Mouse (Mus musculus) hindbrain, postnatal 0 days (tissue): ENCODE data around the gene Irf8. TPM values are rescaled to one million over a fixed set of nuclear protein-coding genes. Genes with fewer than 3 reads are reported as not detected.

Experiments
- ATAC-seq: fragments of 200-750 bp; cut with Nextera tagmentation; 2 replicates; pipeline ENCODE4 v1.8.0; 2017; ENCODE audit warnings: mild to moderate bottlenecking, moderate TSS enrichment, moderate library complexity
- DNase-seq: peaks from one replicate; pipeline ENCODE4 v3.0.0-alpha.2; 2015; ENCODE audit warnings: low spot score
- H3K27ac ChIP-seq: fragments of 300-500 bp; sonication (generic); 2 replicates; pipeline ENCODE4 v1.5.1; 2014; ENCODE audit warnings: mild to moderate bottlenecking
- H3K27me3 ChIP-seq: fragments of 300-500 bp; sonication (generic); 2 replicates; pipeline ENCODE4 v1.6.1; 2014; ENCODE audit warnings: low read length, mixed read lengths; ENCODE audit not compliant: insufficient read depth
- H3K36me3 ChIP-seq: fragments of 300-500 bp; sonication (generic); 2 replicates; pipeline ENCODE4 v1.6.1; 2014; ENCODE audit warnings: low read length, mixed read lengths; ENCODE audit not compliant: insufficient read depth
- H3K4me1 ChIP-seq: fragments of 300-500 bp; sonication (generic); 2 replicates; pipeline ENCODE4 v1.6.1; 2014; ENCODE audit warnings: antibody characterized with exemption, low read length, mixed read lengths; ENCODE audit not compliant: insufficient read depth
- H3K4me2 ChIP-seq: fragments of 300-500 bp; sonication (generic); 2 replicates; pipeline ENCODE4 v1.6.1; 2014; ENCODE audit warnings: low read depth, mild to moderate bottlenecking, low read length, moderate library complexity, mixed read lengths
- H3K4me3 ChIP-seq: fragments of 300-500 bp; sonication (generic); 2 replicates; pipeline ENCODE4 v1.5.1; 2014; ENCODE audit warnings: low read length
- H3K9ac ChIP-seq: fragments of 300-500 bp; sonication (generic); replicated peaks from 2 replicates; pipeline ENCODE4 v1.6.1; 2014; ENCODE audit warnings: mild to moderate bottlenecking, low read length, moderate library complexity, mixed read lengths
- H3K9me3 ChIP-seq: fragments of 300-500 bp; sonication (generic); 2 replicates; pipeline ENCODE4 v1.6.1; 2016; ENCODE audit warnings: low read length, mixed read lengths
- CTCF ChIP-seq: IDR thresholded peaks from 2 replicates; pipeline ENCODE4 v1.5.1; 2016; ENCODE audit warnings: antibody characterized with exemption, control low read depth, low read depth
- WGBS: fragments of 180-500 bp; shearing (Covaris S2); extraction: QIAGEN DNeasy Blood & Tissue Kit; methylation state at CpG from one replicate; pipeline ENCODE4 v1.1.7; 2014; 5-methylcytosine and 5-hydroxymethylcytosine counted together
- polyA plus RNA-seq: library from polyadenylated mRNA; unstranded; fragments of >200 nt; fragmentation: Nextera tagmentation; extraction: Ambion mirVana; gene quantifications from 2 replicates; pipeline ENCODE4 v1.2.1, GENCODE M21; 2015
- total RNA-seq: library from RNA; depleted of rRNA; stranded (reverse); fragments of >200 nt; gene quantifications from 2 replicates; pipeline ENCODE4 v1.2.3, GENCODE M21; 2014

Irf8 gene
- total and polyA plus RNA-seq, 2 experiments from 2014 or later, result 5.2 to 7.7 TPM

GRCm38 (mm10) chr8:120696401-120697153 is 39.6 kb upstream of the Irf8 start:
- no peaks in the 10 kb centered on the region for H3K36me3 ChIP-seq
- WGBS, result 36% methylated on average over 13 of the region's 13 CpGs

DNA sequence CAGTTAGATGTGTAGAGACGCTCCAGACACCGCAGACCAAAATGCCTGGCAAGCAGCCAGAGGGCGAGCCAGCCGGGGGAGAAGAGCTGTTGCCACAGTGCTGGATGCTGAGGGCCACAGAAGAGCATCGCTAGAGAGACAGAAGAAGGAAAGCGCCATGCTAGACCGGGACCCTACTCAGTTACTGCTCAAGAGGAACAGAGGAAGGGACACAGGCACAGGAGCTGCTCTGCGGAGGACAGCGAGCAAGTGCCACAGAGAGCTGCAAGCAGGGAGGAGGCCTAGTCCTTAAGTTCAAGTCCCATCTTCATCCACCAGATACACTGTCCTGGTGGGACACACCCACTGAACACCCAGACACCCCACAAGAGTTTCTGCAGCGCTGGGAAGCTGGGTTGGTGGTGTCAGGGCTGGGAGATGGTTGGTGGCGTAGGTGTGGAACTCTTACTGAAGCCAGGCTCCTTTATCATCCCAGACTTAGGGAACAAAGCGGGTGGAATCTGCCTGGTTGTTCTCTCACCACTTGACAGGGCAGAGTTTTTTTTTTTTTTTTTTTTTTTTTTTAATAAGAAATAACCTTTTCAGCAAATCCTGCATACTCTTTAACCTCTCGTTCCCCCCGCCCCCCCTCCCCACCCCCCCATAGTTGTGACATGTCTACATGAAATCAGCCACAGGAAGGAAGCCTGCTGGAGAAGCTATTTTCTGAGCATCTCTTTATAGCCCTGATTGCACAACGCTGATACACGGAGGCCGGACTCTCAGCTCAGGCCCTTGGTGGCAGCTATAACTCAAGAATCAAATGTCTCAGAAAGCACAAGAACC is 38.8 kb upstream of the Irf8 start:
- Histone ChIP-seq H3K27me3 (no peaks in the 10 kb centered on the region), H3K4me2 (no peak overlapping the region), H3K36me3 (no peaks in the 10 kb centered on the region), H3K9ac (no peak overlapping the region), H3K27ac (peak overlapping the region; percentile 23; the same call in 1 of the 2 replicates), H3K4me3 (no peak overlapping the region), H3K4me1 (0 out of 2 replicates have a peak, but pooled peaks cover 4% of the 10 kb centered on the region), H3K9me3 (no peaks in the 10 kb centered on the region)
- DNase-seq (peak; percentile 65), ATAC-seq (peak; percentile 59; the same call in 1 of the 2 replicates)
- TF ChIP-seq CTCF, result no peak
- 67% methylated on average over 17 of the region's 17 CpGs for WGBS

More at GRCm38 (mm10) chr8:120696401-120697153, 39.6 kb upstream of the Irf8 start:
- Histone ChIP-seq H3K4me3 (no peak overlapping the region), H3K4me2 (no peak overlapping the region), H3K27ac (peak overlapping the region; percentile 23; the same call in 1 of the 2 replicates), H3K9me3 (no peaks in the 10 kb centered on the region), H3K9ac (no peak overlapping the region), H3K4me1 (0 out of 2 replicates have a peak, but pooled peaks cover 4% of the 10 kb centered on the region), H3K27me3 (no peaks in the 10 kb centered on the region)
- no peak for TF ChIP-seq CTCF
- DNase-seq (peak; percentile 55), ATAC-seq (peak; percentile 76)

DNA sequence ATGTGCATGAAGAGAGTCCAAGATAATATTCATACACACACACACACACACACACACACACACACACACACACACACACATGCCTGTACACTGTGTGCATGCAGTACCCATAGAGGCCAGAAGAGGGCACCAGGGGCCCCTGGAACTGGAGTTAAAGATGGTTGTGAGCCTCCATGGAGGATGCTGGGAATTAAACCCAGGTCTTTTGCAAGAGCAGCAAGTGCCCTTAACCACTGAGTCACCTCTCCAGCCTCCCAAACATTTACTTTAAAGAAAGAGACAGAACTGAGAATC is 38.2 kb upstream of the Irf8 start:
- Histone ChIP-seq H3K27ac (no peak overlapping the region), H3K4me1 (0 out of 2 replicates have a peak, but pooled peaks cover 4% of the 10 kb centered on the region), H3K36me3 (no peaks in the 10 kb centered on the region), H3K9me3 (no peaks in the 10 kb centered on the region), H3K27me3 (no peaks in the 10 kb centered on the region), H3K4me3 (no peak overlapping the region), H3K9ac (no peak overlapping the region), H3K4me2 (no peak overlapping the region)
- DNase-seq, result no peak
- ATAC-seq, result no peak
- peak; percentile 52 for TF ChIP-seq CTCF

DNA sequence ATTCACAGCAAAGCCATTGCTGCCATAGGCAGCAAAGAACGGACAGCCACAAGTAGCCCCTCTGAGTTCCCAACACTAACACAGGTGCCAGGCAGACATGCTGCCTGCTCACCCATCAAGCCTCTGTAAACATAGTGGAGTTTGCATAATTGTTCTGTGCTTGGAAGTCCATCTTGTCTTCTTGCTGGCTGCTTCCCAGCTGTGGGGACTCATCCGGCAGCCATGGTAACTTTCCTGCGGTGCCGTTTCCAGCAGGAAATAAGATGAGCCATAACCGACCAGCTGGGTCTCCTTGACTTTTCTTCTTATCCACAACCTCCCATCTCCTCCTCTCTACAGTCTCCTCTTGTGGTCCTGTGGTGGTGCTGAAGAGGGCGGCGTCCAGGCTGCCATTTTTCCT is 37.7 kb upstream of the Irf8 start:
- Histone ChIP-seq H3K36me3 (no peaks in the 10 kb centered on the region), H3K9ac (no peak overlapping the region), H3K9me3 (no peaks in the 10 kb centered on the region), H3K27me3 (no peaks in the 10 kb centered on the region), H3K4me1 (0 out of 2 replicates have a peak, but pooled peaks cover 4% of the 10 kb centered on the region), H3K4me2 (no peak overlapping the region), H3K4me3 (no peak overlapping the region), H3K27ac (no peak overlapping the region)
- no peak for ATAC-seq
- DNase-seq, result no peak
- no peak for TF ChIP-seq CTCF
- WGBS, result 66% methylated on average over 7 of the region's 7 CpGs

- Histone ChIP-seq H3K27ac (no peak overlapping the region), H3K4me2 (no peak overlapping the region), H3K9me3 (no peaks in the 10 kb centered on the region), H3K4me3 (no peak overlapping the region), H3K36me3 (no peaks in the 10 kb centered on the region), H3K27me3 (no peaks in the 10 kb centered on the region), H3K9ac (no peak overlapping the region), H3K4me1 (0 out of 2 replicates have a peak, but pooled peaks cover 4% of the 10 kb centered on the region)
- DNase-seq (no peak), ATAC-seq (no peak)
- WGBS, result 79% methylated on average over 6 of the region's 6 CpGs
- TF ChIP-seq CTCF, result no peak
Observed at GRCm38 (mm10) chr8:120699079-120699478, 37.1 kb upstream of the Irf8 start.

GRCm38 (mm10) chr8:120699565-120699964 is 36.6 kb upstream of the Irf8 start:
- Histone ChIP-seq H3K9ac (no peak overlapping the region), H3K27ac (no peak overlapping the region)
- 68% methylated on average over 2 of the region's 2 CpGs for WGBS

More at GRCm38 (mm10) chr8:120699565-120699964, 36.6 kb upstream of the Irf8 start:
- Histone ChIP-seq H3K9me3 (no peaks in the 10 kb centered on the region), H3K4me1 (0 out of 2 replicates have a peak, but pooled peaks cover 4% of the 10 kb centered on the region), H3K4me2 (no peak overlapping the region), H3K36me3 (no peaks in the 10 kb centered on the region), H3K27me3 (no peaks in the 10 kb centered on the region), H3K4me3 (no peak overlapping the region)
- no peak for TF ChIP-seq CTCF
- no peak for DNase-seq
- no peak for ATAC-seq
